16 mouse cellular contexts compared by ENCODE assay signal in the genomic region with DNA sequence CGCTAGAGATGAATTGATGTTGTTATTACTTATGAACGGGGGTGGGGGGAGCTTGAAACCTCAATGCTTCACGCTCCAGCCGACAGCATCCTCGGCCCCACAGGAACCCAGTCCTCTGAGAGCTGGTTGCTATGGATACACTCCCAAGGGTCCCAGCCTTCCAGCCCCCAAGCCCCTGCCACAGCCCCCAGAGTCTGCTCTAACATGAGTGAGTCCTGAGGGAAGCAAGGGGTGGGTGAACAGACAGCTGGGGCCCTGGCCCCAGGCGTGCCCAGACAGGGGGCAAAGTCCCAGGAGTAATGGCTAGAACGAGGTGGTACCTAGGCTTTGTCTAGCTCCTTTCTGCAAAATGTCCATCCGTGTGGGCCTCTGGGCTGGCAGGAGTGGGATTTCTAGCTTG.
DNase-seq lines count a peak whose midpoint lies in the region; ATAC-seq lines count a peak whose summit lies in the region.
"Had no signal": no experiment of that assay in that cellular context is flagged by ENCODE, and none has a peak within 500 bp of the region (broad histone marks: within the 10 kb centered on the region; RNA-seq: fewer than 3 reads in every experiment).

No protein-coding gene starts in this region.

- no peaks in the 10 kb centered on the region for H3K27me3 ChIP-seq in kidney, embryonic 15.5 days
- H3K27me3 ChIP-seq in hindbrain, embryonic 13.5 days: no peaks in the 10 kb centered on the region
- H3K27me3 ChIP-seq in midbrain, embryonic 11.5 days (ENCODE audit: control insufficient read depth, insufficient read depth, low read length): no peaks in the 10 kb centered on the region
- H3K27me3 ChIP-seq: embryonic facial prominence, embryonic 15.5 days; liver, embryonic 12.5 days had no signal

- no peak for DNase-seq in kidney, adult 9 months
- no peak for DNase-seq in midbrain, embryonic 11.5 days (ENCODE audit: low spot score, missing footprints)
- peak; percentile 37 for DNase-seq in retina, embryonic 14.5 days (ENCODE audit: low spot score)
- DNase-seq in gastrocnemius, postnatal 4 days (ENCODE audit: low spot score in 2 of 2): no peak
- no peak for DNase-seq in left cerebral cortex, adult 9 months (ENCODE audit: low spot score in 2 of 2)
- no peak for DNase-seq in left cerebral cortex, postnatal 10 days (ENCODE audit: extremely low spot score in 1 of 2, low spot score in 2 of 2)
- DNase-seq: adrenal gland, postnatal 10 days; cerebellum, postnatal 25 days; heart, adult 11 months; layer of hippocampus, postnatal 36 days; lung, postnatal 14 days had no signal

- WGBS in kidney, embryonic 15.5 days: 48% methylated on average over 8 of the region's 8 CpGs
- 16% methylated on average over 8 of the region's 8 CpGs for WGBS in hindbrain, embryonic 13.5 days
- 26% methylated on average over 8 of the region's 8 CpGs for WGBS in midbrain, embryonic 11.5 days

- intact Hi-C loops in left cerebral cortex, postnatal 10 days (cut with DNase I): no loop called here

- ATAC-seq in kidney, embryonic 15.5 days (replicated peaks; ENCODE audit: low FRiP score): 0 out of 2 replicates have a peak, but pooled peaks have one; percentile 43
- ATAC-seq in hindbrain, embryonic 13.5 days (ENCODE audit: low FRiP score): peak; percentile 50
- 0 out of 2 replicates have a peak, but pooled peaks have one; percentile 47 for ATAC-seq in midbrain, embryonic 11.5 days (ENCODE audit: low FRiP score)
- ATAC-seq: liver, embryonic 12.5 days had no signal

- no peak overlapping the region for H3K4me3 ChIP-seq in kidney, embryonic 15.5 days (replicated peaks)
- no peak overlapping the region for H3K4me3 ChIP-seq in hindbrain, embryonic 13.5 days
- H3K4me3 ChIP-seq in midbrain, embryonic 11.5 days (ENCODE audit: low read depth, low read length): no peak overlapping the region
- H3K4me3 ChIP-seq: embryonic facial prominence, embryonic 15.5 days; liver, embryonic 12.5 days had no signal

- H3K9ac ChIP-seq in kidney, embryonic 15.5 days: no peak overlapping the region
- no peak overlapping the region for H3K9ac ChIP-seq in hindbrain, embryonic 13.5 days
- no peak overlapping the region for H3K9ac ChIP-seq in midbrain, embryonic 11.5 days (ENCODE audit: low read length)
- H3K9ac ChIP-seq: embryonic facial prominence, embryonic 15.5 days; liver, embryonic 12.5 days had no signal

- H3K27ac ChIP-seq in kidney, embryonic 15.5 days: no peak overlapping the region
- H3K27ac ChIP-seq in hindbrain, embryonic 13.5 days: peak overlapping the region; percentile 84
- H3K27ac ChIP-seq in midbrain, embryonic 11.5 days (ENCODE audit: low read depth, low read length): peak overlapping the region; percentile 1
- H3K27ac ChIP-seq: embryonic facial prominence, embryonic 15.5 days; kidney, postnatal 0 days; liver, embryonic 12.5 days had no signal

- no peaks in the 10 kb centered on the region for H3K9me3 ChIP-seq in kidney, embryonic 15.5 days (replicated peaks)
- no peaks in the 10 kb centered on the region for H3K9me3 ChIP-seq in hindbrain, embryonic 13.5 days
- no peaks in the 10 kb centered on the region for H3K9me3 ChIP-seq in midbrain, embryonic 11.5 days (ENCODE audit: control insufficient read depth, low read length)
- H3K9me3 ChIP-seq: embryonic facial prominence, embryonic 15.5 days; liver, embryonic 12.5 days had no signal

- H3K4me1 ChIP-seq in kidney, embryonic 15.5 days: peaks cover 5% of the 10 kb centered on the region
- H3K4me1 ChIP-seq in hindbrain, embryonic 13.5 days (replicated peaks): peaks cover 39% of the 10 kb centered on the region
- peaks cover 19% of the 10 kb centered on the region for H3K4me1 ChIP-seq in midbrain, embryonic 11.5 days (ENCODE audit: control insufficient read depth, insufficient read depth, low read length)
- H3K4me1 ChIP-seq: liver, embryonic 12.5 days had no signal

- peaks cover 42% of the 10 kb centered on the region for H3K36me3 ChIP-seq in kidney, embryonic 15.5 days
- H3K36me3 ChIP-seq in hindbrain, embryonic 13.5 days: peaks cover 46% of the 10 kb centered on the region
- H3K36me3 ChIP-seq in midbrain, embryonic 11.5 days (ENCODE audit: control insufficient read depth, insufficient read depth, low read length): peaks cover 31% of the 10 kb centered on the region
- H3K36me3 ChIP-seq: liver, embryonic 12.5 days had no signal

- no peak overlapping the region for H3K4me2 ChIP-seq in kidney, embryonic 15.5 days
- H3K4me2 ChIP-seq in hindbrain, embryonic 13.5 days: no peak overlapping the region
- peak overlapping the region; percentile 2; the same call in 1 of the 2 replicates for H3K4me2 ChIP-seq in midbrain, embryonic 11.5 days
- H3K4me2 ChIP-seq: embryonic facial prominence, embryonic 15.5 days; liver, embryonic 12.5 days had no signal
